Mouse (Mus musculus) G1E (cell line): Measurements from ENCODE around the gene Atp1a2.

Source experiments
- CTCF ChIP-seq: IDR thresholded peaks from 2 replicates; pipeline ENCODE4 v1.5.1; 2012; ENCODE audit warnings: low read depth, low read length, inconsistent platforms, mixed read lengths
- GATA1 ChIP-seq: IDR thresholded peaks from 2 replicates; pipeline ENCODE4 v1.6.1; 2012; ENCODE audit warnings: borderline replicate concordance, low read length, inconsistent platforms, mixed read lengths
- GATA2 ChIP-seq: IDR thresholded peaks from 2 replicates; pipeline ENCODE4 v1.6.1; 2012; ENCODE audit warnings: low read depth, low read length, inconsistent platforms, borderline replicate concordance
- POLR2AphosphoS5 ChIP-seq: IDR thresholded peaks from 2 replicates; pipeline ENCODE4 v1.6.1; 2012; ENCODE audit warnings: low read depth, low read length, inconsistent platforms; ENCODE audit not compliant: insufficient replicate concordance

DNA sequence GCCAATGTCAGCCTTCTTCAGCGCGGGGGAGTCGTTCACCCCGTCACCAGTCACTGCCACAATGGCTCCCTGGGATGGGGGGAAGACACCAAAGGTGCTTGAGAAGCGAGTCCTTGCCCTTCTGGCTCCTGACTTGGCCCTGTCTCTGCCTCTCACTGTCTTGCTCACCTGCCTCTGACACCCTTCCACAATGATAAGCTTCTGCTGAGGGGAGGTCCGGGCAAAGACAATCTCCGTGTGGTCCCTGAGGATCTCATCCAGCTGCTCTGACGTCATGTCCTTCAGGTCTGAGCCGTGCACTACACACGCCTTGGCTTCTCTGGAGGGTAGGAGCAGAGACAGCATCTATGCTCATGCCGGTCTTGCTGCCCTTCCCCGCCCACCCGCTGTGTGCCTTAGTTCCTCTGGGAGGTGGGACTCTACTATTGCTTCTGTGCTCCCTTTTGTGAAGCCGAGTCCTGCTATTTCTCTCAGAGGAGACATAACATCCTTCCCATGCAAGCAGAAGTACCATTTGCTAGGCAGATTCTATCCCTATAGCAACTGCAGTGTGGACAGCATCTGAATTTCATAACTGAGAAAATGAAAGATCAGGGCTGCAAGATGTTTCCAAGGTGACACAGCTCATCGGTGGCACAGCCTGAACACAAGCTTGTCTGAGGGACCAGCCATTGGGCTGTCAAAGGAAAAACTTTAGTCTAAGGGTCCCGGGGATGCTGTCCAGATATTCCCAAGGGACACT, 17.9 kb downstream of the Atp1a2 start:
- TF ChIP-seq CTCF, result no peak
- TF ChIP-seq GATA1, result no peak
- TF ChIP-seq GATA2, result no peak
- no peak for TF ChIP-seq POLR2AphosphoS5
